Mouse (Mus musculus) lung, adult 18-20 months (tissue): ENCODE results near the gene Mast1.

ENCODE experiments used
- DNase-seq, 2 experiments: peaks; one replicate each; pipeline ENCODE4 v3.0.0; 2022; ENCODE audit warnings: mixed read lengths in 2 of 2

Mast1 gene

DNA sequence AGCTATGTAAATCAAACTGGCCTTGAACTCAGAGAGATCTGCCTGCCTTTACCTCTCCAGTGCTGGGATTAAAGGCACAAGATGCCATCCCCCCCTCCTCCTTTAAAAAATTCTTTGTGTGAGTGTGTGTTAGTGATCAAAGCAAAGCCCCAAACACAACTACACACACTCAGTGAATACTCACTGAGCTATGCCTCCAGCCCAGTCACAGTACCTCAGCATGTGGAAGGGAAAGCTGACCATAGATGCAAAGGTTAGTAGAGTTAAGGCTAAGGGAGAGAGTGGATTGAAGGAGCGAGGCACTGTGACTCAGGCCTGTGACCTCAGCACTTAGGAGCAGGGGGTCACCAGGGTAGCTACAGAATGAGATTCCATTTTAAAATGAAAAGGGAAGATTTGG is 35.9 kb upstream of the Mast1 start:
- no peak for DNase-seq

DNA sequence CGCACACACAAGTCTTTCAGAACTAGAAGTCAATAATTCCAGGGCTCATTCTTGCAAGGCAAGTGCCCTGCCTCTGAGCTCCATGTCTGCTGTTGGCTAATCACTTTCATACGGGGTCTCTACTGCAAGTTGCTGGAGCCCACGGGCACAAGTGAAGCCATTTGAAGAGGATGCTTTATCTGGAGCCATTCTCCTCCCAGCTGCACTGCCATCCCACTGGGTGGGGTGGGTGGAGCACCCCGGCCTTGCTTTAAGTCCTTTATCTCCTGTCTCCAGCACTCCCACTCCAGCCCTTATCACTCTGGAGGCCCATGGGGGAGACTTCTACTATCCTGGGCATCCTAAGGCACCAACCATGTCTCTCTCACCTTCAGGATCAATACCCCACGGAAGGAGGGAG is 33.8 kb upstream of the Mast1 start:
- DNase-seq: no peak

DNA sequence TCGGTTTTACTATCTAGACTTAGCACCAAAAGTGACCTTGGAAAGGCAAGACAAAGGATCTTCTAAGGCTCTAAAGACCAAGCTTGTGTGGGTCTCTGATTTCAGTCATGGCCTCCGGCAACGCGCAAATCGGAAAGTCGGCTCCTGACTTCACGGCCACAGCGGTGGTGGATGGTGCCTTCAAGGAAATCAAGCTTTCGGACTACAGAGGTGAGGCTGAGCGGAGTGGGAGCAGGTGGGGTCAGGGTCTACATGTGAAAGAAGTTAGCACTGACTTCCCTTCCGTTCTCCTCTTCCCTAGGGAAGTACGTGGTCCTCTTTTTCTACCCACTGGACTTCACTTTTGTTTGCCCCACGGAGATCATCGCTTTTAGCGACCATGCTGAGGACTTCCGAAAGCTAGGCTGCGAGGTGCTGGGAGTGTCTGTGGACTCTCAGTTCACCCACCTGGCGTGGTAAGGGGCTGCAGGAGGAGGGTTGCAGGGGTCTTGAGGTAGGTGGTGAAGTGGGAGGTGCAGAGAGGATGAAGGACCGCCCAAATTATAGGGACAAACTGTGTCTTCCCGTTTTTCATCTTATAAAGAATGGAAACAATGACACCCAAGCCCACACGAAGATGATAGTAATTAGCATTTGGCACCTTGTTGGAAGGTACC is 33.1 kb upstream of the Mast1 start:
- DNase-seq: no peak

DNA sequence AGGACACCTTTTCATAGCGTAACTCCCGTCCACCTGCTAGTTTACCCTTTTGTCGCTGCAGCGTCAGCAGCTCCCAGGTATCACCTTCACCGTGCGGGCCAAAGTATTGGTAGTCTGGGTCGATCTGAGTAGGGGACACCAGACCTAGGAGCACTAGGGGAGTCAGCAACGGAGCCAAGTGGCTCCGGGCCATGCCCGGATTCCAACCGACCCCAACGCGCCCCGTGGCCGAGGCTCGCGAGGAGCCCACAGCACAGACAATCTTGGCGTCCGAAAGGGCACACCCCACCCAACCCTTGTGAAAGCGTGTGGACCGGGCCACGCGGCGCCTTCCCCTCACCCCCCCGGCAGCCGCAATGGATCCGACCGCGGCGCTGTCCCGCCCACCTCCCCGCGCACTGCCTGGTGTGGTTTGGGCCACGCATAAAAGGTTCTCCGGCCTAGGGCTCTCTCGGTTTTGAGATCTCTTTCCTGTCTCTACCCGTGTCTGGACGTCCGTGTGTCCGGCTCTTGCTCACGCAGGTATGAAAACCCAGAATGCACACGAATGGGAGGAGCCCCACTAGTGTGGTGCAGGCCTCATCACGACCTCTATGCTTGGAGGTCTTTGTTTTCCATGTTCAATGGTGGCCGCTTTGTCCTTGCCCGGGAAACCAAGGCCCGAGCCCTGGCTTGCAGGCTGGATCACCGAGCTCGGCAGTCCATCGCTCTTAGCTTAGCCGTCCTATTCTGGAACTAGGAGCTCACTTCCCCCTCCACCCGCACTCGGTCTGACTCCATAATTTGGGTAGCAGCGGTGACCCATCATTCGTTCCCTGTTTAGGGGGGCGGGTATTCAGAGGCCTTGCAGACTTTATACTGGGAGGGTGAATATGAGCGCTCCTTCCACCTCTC is 32.3 kb upstream of the Mast1 start, which contains the start of the genes Gm49661, Prdx2 and Rnaseh2a:
Gene Gm49661 (minus strand): TSS at position 193 of the 894 bp plus-strand sequence.
Gene Prdx2 (plus strand): TSS at position 347 of the 894 bp plus-strand sequence.
Gene Rnaseh2a (minus strand): TSS at position 527 of the 894 bp plus-strand sequence.
- peak; percentile 72 to 78 for DNase-seq

DNA sequence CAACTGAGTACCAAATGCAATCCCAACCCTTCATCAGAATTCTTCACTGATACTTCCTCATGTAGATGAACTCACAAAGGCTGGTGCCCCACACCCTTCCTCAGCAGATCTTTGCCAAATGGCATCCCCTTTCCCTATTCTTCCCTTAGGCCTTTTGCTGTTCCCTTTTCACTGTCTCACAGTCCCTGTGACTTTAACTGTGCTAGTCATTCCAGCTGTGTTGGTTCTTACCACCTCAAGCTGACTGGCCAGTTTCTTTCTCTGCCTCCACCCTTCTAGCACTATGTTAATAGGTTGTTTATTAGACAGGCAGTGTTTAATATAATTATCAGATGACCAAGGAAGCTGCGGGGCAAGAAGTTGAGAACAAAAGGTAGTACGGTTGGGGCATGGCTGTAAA is 31.5 kb upstream of the Mast1 start:
- DNase-seq: no peak

DNA sequence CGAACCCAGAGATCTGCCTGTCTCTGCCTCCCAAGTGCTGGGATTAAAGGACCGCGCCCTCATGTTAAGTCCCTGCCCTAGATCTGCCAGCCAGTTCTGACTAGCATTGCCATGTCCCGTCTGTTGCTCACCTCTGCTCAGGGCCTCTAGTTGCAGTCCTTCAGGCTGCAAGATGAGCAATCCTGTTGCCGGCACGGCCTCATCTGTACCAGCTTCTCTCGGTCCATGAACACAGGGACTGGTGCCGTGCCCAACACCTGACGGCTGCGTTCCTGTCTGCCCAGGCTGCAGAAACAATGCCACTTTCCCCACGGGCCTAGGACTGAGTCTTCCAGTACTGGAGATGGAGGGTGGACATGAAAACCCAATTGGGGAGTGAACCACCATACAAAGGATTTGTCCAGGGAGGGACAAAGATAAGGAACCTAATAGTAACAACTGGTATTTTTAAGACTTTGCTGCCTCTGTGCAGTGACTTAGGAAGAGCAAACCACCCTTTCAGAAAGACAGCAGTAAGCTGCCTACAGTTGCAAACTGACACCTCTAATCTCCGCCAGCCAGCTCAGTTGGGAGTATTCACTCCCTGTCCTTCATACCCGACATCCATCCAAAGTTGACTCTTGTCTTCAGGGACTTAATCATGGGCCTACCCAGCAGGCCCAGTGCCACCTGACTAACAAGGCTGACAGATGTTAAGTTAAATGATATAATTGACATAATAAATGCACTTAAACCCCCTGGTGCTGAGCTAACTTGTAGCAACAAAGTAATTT is 30.6 kb upstream of the Mast1 start:
- DNase-seq: no peak

DNA sequence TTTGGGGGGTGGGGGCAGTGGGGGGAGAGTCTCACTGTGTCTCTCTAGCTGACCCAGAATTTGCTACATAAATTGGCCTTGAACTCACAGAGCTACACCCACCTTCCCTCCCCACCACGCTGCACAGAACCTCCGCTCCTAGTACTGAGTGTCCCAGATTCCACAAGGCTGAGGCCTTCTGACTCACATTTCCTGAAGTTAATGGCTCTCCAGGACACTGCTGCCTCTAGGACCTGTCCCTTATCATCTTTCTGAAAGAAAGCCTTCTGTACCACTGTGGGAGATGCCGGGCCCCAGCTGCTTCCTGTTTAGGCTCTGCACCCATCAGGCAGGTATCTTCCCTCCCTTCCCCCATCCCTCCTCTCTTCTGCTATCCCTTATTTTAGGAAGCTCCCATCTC is 29.4 kb upstream of the Mast1 start:
- DNase-seq: no peak

DNA sequence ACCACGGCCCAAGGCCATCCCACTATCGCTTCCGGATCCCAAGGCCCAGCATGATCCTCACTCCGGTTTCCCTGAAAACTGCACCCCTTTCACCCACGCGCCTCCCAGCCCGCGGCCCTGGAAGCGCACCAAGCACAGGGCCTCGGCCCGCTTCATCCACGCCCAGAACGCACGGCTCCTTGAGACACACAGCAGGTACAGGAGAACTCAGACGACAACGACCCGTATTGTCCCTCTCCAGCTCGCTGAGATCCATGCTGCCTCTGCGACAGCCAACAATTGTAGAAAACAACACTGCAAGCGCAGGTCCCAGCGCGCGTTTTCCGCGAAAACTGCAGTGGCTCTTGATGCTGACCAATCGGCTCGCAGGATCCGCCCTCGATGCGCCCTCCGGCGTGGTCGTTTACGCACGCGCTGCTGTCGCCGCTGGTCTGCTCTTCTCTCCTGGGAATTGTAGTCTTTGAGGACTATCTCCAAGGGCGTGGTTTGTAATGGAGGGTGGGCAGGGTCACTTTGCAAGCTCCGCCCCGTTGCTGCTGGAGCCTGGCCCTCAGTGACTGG is 28.7 kb upstream of the Mast1 start:
- DNase-seq: peak; percentile 95 to 97

DNA sequence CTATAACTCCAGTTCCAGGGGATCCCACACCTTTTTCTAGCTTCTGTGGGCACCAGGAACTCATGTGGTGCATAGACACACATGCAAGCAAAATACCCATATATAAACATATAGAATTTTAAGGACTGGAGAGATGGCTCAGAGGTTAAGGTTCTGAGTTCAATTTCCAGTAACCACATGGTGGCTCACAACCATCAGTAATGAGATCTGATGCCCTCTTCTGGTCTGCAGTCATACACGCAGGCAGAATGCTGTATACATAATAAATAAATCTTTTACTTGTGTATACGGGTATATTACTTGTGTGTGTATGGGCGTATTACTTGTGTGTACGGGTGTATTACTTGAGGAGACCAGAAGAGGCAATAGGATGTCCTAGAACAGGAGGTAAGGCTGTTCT is 26.8 kb upstream of the Mast1 start:
- DNase-seq: no peak

DNA sequence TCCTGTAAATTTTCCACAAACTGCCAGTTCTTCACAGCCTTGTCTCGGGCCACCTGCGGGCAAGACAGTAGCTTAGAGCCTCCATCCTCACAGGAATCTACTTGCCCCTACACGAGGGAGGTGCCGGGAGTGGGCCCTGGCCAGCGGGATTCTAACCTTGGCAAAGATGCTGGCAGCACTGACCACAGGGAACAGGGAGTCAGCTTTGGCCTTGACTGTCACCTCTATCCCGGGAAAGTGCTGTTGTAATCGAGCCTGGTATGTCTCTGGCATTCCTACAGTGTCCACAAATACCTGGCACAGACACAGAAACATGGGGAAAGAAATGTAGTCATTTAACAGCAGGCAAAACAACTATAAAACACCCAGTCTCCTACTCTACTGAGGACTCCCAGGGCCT is 22.7 kb upstream of the Mast1 start:
- no peak for DNase-seq

DNA sequence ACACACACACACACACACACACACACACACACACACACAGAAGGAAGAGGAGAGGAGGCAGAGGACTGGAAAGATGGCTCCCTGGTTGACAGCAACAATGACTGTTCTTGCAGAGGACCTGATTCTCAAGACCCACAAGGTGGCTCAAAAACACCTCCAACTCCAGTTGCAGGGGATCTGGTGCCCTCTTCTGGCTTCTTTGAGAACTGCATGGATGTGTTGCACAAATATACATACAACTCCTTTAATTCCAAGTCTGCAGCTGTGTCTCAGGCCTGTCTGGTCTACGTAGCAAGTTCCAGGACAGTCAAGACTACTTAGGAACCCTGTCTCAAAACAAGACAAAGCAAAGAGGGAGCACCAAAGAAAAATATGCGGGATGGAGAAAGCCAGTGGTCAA is 19.6 kb upstream of the Mast1 start:
- peak; percentile 52 to 67 for DNase-seq

DNA sequence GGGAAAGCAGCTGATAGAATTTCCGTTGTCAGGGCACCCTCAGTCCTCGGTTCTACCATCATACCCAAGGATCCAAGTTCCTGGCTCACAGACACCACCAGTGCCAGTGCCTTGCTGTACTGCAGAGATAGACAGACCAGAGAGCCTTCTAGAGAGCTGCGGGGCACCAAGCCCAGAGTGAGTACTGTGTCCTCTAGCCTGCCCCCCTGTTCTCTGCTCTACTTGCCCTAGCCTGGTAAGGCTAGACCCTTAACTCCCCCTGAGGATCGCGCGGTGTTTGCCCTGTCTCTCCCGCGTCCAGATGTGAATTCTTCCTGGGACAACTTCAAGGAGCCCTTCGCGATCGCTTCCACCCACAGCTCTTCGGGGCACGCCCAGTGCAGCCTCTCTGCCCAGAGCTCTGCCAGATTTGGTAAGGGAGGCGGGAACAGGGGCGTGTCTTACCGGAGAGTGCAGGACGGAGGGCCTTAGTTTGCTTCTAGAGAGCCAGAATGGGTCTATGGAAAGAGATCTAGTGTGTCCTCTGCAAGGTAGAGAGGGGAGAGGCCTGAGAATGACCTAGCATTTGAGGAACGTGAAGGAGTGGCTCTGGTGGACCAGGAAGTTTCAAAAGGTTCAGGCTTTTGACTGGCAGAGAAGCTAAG is 15.6 kb upstream of the Mast1 start:
- DNase-seq: peak; percentile 80 to 82

DNA sequence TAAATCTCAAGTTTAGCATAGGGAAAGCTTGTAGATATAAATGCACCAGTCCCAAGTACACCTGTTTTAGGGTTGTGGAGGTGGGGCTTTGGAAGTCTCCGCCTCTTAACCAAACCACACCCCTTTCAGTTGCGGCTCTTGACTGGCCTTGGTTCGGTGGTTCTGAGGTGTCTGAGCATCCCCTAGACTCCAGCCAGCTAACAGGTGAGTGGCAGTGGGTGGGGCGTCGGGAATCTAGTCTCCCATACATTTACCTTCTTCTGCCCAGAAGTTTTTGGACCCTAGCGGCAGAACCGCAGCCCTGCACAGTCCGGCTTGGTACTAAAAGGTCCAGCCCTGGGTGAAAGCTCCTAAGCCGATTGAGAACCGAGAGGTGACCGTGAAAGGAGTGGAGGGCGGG is 12.6 kb upstream of the Mast1 start:
- DNase-seq: no peak

DNA sequence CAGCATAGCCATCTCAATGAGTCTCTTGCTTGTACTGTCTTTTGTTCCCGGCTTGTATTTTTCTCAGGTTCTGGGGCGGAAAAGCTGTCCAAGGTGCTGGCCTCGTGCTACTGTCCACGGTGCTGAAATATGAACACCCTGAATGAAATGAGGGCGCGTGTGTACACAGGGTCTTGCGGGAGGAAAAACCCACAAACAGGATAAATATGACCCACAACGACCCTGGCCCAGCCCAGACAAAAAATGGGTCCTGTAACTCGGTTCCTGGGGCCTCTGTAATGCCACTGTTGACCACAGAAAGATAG is 10.0 kb upstream of the Mast1 start:
- no peak for DNase-seq

DNA sequence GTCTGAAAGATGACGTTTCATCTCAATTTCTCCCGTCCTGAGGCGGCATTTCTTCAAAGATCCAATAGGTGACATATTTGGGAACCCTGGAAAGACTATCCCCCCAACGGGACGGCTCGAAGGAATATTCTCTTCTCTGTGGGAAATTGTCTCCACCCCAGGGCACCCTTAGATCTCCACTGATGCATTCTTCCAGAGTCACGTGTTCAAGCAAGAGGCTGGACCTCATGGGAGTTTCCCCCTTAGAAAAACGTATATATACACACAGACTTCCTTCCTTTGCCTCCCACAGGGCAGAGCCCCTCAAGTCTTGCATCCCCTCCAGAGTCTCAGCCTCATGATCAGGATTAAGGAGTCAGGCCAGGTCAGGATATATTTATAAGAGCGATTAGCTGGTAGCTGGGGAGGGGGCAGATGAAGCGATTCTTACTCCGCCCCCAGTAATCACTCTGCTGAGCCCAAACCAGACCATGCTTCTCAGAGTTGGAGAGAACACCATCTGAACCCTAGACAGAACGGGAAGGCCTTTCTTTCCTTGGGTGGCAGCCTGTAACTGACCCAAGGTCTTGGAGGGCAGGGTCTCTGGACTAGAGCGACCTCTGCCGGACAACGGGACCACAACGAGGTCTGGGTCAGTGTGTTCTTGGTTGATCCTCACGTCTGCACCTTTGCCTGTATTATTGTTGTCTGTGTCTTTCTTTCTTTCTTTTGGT is 9.5 kb upstream of the Mast1 start, which contains the start of gene Rtbdn:
Gene Rtbdn (plus strand): TSS at position 464 of the 713 bp plus-strand sequence.
- no peak for DNase-seq

DNA sequence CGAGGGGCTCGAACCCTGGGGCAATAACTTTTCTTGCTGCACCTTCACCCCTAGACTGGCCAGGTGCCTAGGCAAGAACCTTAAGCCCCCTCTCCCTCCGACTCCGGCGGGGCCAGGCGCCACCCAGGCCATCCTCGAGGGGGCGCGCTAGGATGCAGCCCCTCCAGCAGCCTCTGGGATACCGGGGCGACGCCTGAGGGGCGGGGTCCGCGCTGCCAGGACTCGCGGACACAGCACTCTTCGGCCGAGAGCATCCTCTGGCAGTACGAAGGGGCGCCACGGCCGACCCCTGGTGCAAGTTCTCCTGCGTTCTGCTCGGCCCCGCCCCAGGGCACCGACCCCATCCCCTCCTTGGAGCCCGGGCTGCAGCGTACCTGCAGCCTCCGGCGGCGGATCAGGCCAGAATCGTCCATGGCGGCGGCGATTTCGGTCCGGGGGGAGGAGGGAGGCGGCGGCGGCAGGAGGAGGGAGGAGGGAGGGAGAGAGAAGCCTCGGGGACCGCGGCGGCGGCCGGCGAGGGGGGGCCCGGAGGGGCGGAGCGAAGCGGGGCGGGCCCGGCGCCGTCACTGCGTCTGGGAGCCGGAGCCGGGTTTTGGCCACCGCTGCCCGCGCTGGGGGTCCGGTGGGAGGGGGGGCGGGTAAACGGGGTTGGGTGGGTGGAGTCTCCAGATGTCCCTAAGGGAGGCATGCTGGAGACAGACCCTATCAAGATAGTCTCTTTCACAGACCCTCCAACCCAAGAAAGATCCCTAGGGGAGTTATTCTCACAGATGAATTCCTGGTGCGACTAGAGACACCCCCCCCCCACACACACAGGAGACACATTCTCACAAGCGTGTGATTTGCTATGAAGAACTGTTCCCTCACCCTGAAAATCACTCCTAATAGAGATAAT is 8.7 kb upstream of the Mast1 start:
- no peak for DNase-seq

DNA sequence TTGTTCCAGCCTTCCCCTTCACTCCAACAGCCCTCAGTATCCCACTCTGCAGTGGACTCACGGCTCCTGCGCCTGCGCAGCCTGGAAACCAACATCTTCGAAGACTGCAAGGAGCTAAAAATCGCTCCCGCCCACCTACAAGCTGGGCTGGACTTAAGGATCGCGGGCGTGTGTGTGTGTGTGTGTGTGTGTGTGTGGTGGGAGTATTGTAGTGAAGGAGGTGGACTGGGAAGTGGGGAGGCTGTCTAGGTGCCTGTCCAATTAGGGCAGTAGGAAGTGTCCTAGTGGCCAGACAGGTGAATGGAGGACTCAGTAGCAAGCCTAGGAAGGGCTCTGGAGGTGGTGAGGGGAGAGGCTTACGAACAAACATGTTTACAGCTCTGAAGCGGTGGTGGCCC is 8.1 kb upstream of the Mast1 start:
- no peak for DNase-seq

DNA sequence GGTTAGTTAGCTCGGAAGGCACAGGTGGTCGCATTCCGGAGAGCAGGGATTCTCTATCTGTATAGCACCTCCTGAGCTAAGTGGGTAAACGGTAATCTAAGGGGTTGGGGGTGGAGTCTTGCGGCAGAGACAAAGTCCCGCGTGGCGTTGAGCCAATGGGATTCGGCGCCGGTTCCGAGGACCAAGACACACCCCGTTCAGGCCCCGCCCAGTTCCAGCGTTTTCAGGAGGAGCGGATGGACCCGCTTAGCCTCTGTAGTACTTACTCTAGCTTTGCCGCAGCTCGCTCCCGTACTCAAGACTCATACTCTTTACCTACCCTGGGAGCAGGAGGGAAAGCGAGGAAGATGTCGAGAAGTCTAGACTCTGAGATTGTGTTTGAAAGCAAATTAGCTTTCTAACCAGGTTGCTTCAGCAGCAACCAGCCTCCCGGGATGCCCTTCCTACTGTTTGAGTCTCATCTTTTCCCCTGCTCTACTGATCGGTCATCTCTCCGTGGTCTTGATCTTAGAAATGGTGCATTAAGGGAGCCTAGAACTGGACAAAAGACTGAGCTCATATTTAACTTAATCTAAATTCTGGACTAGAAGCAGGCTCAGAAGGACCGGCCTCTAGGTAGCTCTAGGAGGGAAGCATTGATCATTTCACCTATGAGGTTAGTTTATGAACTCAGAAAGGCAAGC is 7.5 kb upstream of the Mast1 start:
- DNase-seq: peak in 1 of 2 experiments; percentile 33

DNA sequence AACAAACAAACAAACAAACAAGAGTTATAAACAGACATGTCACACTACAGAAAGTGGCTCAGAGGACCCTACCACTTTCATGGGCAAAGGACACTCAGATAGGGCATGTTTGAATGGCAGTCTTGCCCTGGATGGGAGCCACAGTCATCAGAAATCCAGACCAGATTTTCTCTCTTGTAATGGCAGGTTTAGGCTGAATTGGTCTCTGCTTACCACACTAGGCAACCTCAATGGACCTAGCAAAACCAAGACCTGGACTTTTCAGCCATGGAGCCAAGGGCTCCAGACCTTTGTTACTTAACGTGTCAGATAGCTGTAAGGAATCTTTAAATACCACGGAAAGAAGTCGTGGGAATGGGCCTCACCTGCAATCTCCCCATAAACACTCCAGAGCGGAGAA is 6.5 kb upstream of the Mast1 start:
- DNase-seq: no peak
